Mouse (Mus musculus) testis, adult 2 months (tissue): ENCODE measurements around the gene Agbl5.

Source experiments
- CTCF ChIP-seq: fragments of 200-500 bp; IDR thresholded peaks from 2 replicates; pipeline ENCODE4 v1.5.1; 2012; ENCODE audit warnings: low read depth, mild to moderate bottlenecking, inconsistent platforms, low read length, moderate library complexity; ENCODE audit not compliant: control insufficient read depth, insufficient read depth, insufficient replicate concordance
- POLR2A ChIP-seq: fragments of 200-500 bp; IDR thresholded peaks from 2 replicates; pipeline ENCODE4 v1.6.1; 2012; ENCODE audit warnings: low read depth, mild to moderate bottlenecking, inconsistent platforms, low read length, moderate library complexity; ENCODE audit not compliant: control insufficient read depth

DNA sequence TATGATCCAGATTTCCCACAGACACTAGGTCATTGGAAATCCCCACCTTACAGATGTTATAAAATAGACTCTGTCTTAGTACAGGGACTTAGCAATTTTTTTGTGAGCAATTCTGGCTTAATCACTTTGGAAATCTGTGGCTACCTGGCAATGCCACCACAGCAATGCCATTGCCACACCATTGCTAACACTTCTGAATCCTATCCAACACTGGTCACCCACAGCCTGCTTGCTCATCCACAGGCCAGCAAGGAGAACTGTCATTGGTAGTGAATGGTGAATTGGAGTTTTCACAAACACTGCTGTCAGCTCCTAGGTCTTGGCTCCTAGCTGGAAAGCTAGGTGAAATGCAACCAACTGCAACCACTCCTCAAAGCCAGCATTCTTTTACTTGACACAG is 22.0 kb downstream of the Agbl5 start:
- TF ChIP-seq POLR2A (no peak), CTCF (no peak)
